Mouse (Mus musculus) forebrain, postnatal 0 days (tissue): ENCODE measurements around the gene Fbxo9. TPM values are rescaled to one million over a fixed set of nuclear protein-coding genes. Genes with fewer than 3 reads are reported as not detected.

Source experiments
- ATAC-seq: fragments of 200-750 bp; cut with Nextera tagmentation; 2 replicates; pipeline ENCODE4 v1.8.0; 2017; ENCODE audit warnings: mild to moderate bottlenecking, moderate library complexity
- DNase-seq: peaks from one replicate; pipeline ENCODE4 v3.0.0-alpha.2; 2015
- H3K27ac ChIP-seq: fragments of 300-500 bp; sonication (generic); 2 replicates; pipeline ENCODE4 v1.5.1; 2014; ENCODE audit warnings: low read depth, mild to moderate bottlenecking, antibody characterized with exemption, low read length, moderate library complexity, mixed read lengths
- H3K27me3 ChIP-seq: fragments of 300-500 bp; sonication (generic); 2 replicates; pipeline ENCODE4 v1.6.1; 2014; ENCODE audit warnings: mild to moderate bottlenecking, low read length, mixed read lengths; ENCODE audit not compliant: insufficient read depth
- H3K36me3 ChIP-seq: fragments of 300-500 bp; sonication (generic); 2 replicates; pipeline ENCODE4 v1.6.1; 2014; ENCODE audit warnings: mild to moderate bottlenecking, moderate library complexity; ENCODE audit not compliant: insufficient read depth
- H3K4me1 ChIP-seq: fragments of 300-500 bp; sonication (generic); 2 replicates; pipeline ENCODE4 v1.6.1; 2014; ENCODE audit warnings: antibody characterized with exemption; ENCODE audit not compliant: insufficient read depth
- H3K4me2 ChIP-seq: fragments of 300-500 bp; sonication (generic); 2 replicates; pipeline ENCODE4 v1.6.1; 2014; ENCODE audit warnings: low read depth, mild to moderate bottlenecking, moderate library complexity
- H3K4me3 ChIP-seq: fragments of 300-500 bp; sonication (generic); 2 replicates; pipeline ENCODE4 v1.5.1; 2014; ENCODE audit warnings: low read depth, low read length, mixed read lengths
- H3K9ac ChIP-seq: fragments of 300-500 bp; sonication (generic); 2 replicates; pipeline ENCODE4 v1.6.1; 2014; ENCODE audit warnings: mild to moderate bottlenecking
- H3K9me3 ChIP-seq: fragments of 300-500 bp; sonication (generic); 2 replicates; pipeline ENCODE4 v1.6.1; 2016; ENCODE audit warnings: low read length
- CTCF ChIP-seq: sonication (generic); IDR thresholded peaks from 2 replicates; pipeline ENCODE4 v1.5.1; 2016; ENCODE audit warnings: antibody characterized with exemption, control low read depth, low read depth
- WGBS: fragments of 180-500 bp; shearing (Covaris S2); extraction: QIAGEN DNeasy Blood & Tissue Kit; methylation state at CpG from one replicate; pipeline ENCODE4 v1.1.7; 2014; 5-methylcytosine and 5-hydroxymethylcytosine counted together
- polyA plus RNA-seq: library from polyadenylated mRNA; unstranded; fragments of >200 nt; fragmentation: Nextera tagmentation; extraction: Ambion mirVana; gene quantifications from 2 replicates; pipeline ENCODE4 v1.2.1, GENCODE M21; 2015
- total RNA-seq: library from RNA; depleted of rRNA; stranded (reverse); fragments of >200 nt; gene quantifications from 2 replicates; pipeline ENCODE4 v1.2.3, GENCODE M21; 2014

Fbxo9 gene
- total and polyA plus RNA-seq, 2 experiments from 2014 or later = 72.6 to 90.3 TPM

- no peak for ATAC-seq
- no peak overlapping the region for H3K4me2 ChIP-seq
Measured at GRCm38 (mm10) chr9:78121985-78122384, 13.1 kb upstream of the Fbxo9 start.

DNA sequence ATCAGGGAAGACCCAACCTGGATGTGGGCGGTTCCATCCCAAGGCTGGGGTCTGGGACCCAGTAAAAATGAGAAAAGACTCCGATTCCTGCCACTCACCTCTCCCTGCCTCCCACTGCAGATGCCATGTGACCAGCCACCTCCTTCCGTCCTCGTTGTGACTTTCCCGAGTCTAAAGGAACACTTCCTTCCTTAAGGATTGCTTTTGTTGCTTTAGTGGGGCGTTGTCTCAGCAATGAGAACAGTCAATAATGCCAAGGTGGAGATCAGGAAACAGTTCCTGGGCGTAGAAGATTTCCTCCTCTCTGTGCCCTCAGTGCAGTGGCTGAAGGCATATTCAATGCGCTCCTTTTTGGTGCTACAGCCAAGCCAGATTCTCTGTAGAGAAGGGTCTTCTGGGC is 12.5 kb upstream of the Fbxo9 start:
- 90% methylated on average over 8 of the region's 8 CpGs for WGBS
- Histone ChIP-seq H3K27ac (no peak overlapping the region), H3K9ac (no peak overlapping the region), H3K4me2 (no peak overlapping the region), H3K36me3 (0 out of 2 replicates have a peak, but pooled peaks cover 7% of the 10 kb centered on the region), H3K27me3 (no peaks in the 10 kb centered on the region), H3K4me1 (peaks cover 4% of the 10 kb centered on the region; the same call in 1 of the 2 replicates), H3K9me3 (no peaks in the 10 kb centered on the region), H3K4me3 (no peak overlapping the region)
- TF ChIP-seq CTCF = no peak
- DNase-seq (no peak), ATAC-seq (no peak)

More at GRCm38 (mm10) chr9:78121985-78122384, 13.1 kb upstream of the Fbxo9 start:
- Histone ChIP-seq H3K4me1 (peaks cover 4% of the 10 kb centered on the region; the same call in 1 of the 2 replicates), H3K9me3 (no peaks in the 10 kb centered on the region), H3K4me3 (no peak overlapping the region), H3K27me3 (no peaks in the 10 kb centered on the region), H3K9ac (no peak overlapping the region), H3K27ac (no peak overlapping the region), H3K36me3 (0 out of 2 replicates have a peak, but pooled peaks cover 7% of the 10 kb centered on the region)
- DNase-seq = no peak
- no peak for TF ChIP-seq CTCF
- WGBS = 76% methylated on average over 6 of the region's 6 CpGs

DNA sequence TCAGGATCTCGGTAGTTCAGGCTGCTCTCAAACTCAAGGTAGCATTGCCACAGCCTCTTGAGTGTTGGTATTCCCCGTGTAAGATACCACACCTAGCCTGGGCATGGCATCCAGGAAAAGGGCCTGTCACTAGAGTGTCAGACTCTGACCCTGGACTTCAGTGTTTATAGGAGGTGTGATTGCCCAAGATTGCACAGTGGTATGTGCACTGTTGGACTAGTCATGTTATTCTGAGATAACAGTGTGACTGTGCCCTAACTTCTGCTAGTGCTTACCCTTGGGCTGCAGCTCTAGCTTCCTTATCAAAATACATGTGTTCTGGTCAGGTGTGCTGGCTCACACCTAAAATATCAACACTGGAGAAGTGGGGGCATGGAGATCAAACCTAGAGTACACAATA is 8.8 kb upstream of the Fbxo9 start:
- no peak overlapping the region for H3K4me2 ChIP-seq
- H3K9me3 ChIP-seq = no peaks in the 10 kb centered on the region

DNA sequence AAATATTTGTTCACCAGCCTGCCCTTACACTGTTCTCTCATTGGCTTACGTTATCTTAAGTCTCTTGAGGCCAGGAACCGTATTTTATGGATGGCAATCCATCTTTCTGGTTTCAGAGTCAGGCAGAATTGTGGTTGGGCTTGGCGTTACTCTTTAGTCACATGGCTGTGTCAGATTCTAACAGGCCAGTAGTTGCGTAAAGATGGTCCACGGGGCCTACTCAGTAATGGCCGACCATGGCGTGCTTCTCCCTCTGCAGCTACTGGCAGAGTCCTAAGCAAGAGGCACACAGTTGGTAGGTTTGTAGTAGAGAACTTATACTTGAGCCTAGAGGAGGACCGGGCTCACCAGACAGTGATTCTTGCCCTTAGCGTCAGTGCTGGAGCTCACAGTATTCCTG is 6.9 kb upstream of the Fbxo9 start:
- Histone ChIP-seq H3K4me1 (peaks cover 15% of the 10 kb centered on the region), H3K27me3 (no peaks in the 10 kb centered on the region), H3K9me3 (no peaks in the 10 kb centered on the region), H3K27ac (no peak overlapping the region), H3K36me3 (0 out of 2 replicates have a peak, but pooled peaks cover 3% of the 10 kb centered on the region), H3K9ac (no peak overlapping the region), H3K4me3 (no peak overlapping the region), H3K4me2 (no peak overlapping the region)
- 95% methylated on average over 9 of the region's 9 CpGs for WGBS
- TF ChIP-seq CTCF = no peak
- DNase-seq = no peak
- no peak for ATAC-seq

More for the DNA sequence above, 8.8 kb upstream of the Fbxo9 start:
- Histone ChIP-seq H3K9ac (no peak overlapping the region), H3K27ac (no peak overlapping the region), H3K27me3 (no peaks in the 10 kb centered on the region), H3K4me3 (no peak overlapping the region), H3K36me3 (0 out of 2 replicates have a peak, but pooled peaks cover 3% of the 10 kb centered on the region), H3K4me1 (peaks cover 15% of the 10 kb centered on the region)
- no peak for TF ChIP-seq CTCF
- no peak for ATAC-seq
- DNase-seq = no peak
- WGBS = 96% methylated on average over 2 of the region's 2 CpGs

DNA sequence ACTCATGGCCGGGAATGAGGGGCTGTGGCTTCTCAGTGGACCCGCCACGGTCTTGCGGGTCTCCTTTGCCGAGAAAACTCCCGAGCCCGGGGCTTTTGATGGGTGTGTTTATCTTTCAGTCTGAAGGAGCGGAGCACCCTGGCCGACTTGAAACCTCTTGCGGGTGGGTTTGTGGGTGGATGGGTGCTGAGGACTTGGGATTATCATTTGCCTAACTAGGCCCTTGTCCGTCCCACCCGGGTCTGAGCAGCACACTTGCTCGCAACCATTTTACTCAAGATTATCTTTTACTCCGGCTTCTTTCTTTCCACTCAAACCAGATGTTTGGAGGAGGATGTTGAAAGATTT is 4.6 kb upstream of the Fbxo9 start:
- DNase-seq (peak; percentile 63), ATAC-seq (peak; percentile 19)
- Histone ChIP-seq H3K4me2 (peak overlapping the region; percentile 72), H3K4me1 (peaks cover 22% of the 10 kb centered on the region), H3K9ac (peak overlapping the region; percentile 99), H3K27me3 (no peaks in the 10 kb centered on the region), H3K4me3 (peak overlapping the region; percentile 87), H3K9me3 (no peaks in the 10 kb centered on the region), H3K27ac (peak overlapping the region; percentile 94), H3K36me3 (no peaks in the 10 kb centered on the region)
- no peak for TF ChIP-seq CTCF
- WGBS = under 1% methylated on average over 14 of the region's 14 CpGs

DNA sequence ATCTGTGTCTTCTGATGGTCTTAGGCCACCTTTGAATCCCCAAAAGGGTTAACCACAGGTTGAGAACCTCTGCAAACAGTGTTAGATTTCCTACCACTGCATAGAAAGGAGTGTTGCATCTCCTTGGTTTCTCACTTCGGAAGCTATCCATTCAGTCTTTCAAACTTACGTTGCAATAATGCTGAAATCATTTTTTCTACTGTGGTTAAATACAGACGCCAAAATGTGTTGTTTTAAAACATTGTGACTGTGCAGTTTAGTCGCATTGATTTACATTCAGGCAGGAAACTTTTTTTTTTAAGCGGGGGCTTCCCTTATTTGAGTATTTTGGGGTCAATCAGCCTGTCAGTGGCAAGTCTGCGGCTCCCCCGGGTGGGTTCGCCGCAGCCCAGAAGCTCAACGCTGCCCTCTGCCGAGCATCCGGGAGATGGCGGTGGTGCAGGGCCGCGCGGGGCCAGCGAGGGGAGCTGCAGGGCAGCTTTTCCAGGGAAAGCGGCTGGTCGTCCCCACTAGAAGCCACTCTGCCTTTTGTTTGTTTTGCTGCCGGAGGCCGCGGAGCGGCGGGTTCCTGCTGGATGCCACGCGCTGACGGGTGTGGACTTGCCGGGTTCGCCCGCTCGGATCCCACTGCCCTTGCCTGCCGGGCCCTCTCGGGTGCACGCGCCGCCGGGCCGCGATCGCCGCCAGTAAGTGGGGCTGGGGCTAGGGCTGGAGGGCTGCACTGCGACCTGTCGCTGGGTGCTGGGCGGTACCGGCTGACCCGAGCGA is 4.1 kb upstream of the Fbxo9 start:
- peak; percentile 84 for ATAC-seq
- peaks cover 22% of the 10 kb centered on the region for H3K4me1 ChIP-seq
- no peaks in the 10 kb centered on the region for H3K9me3 ChIP-seq
- WGBS = 3% methylated on average over 47 of the region's 47 CpGs
- peak overlapping the region; percentile 72 for H3K4me2 ChIP-seq
- H3K27me3 ChIP-seq = no peaks in the 10 kb centered on the region
- peak; percentile 98 for TF ChIP-seq CTCF
- H3K4me3 ChIP-seq = peak overlapping the region; percentile 87
- peak overlapping the region; percentile 94 for H3K27ac ChIP-seq
- H3K36me3 ChIP-seq = no peaks in the 10 kb centered on the region
- peak overlapping the region; percentile 99 for H3K9ac ChIP-seq
- peak; percentile 94 for DNase-seq

GRCm38 (mm10) chr9:78111456-78111855 is 2.6 kb upstream of the Fbxo9 start:
- no peak for TF ChIP-seq CTCF
- ATAC-seq (no peak), DNase-seq (no peak)
- Histone ChIP-seq H3K9ac (no peak overlapping the region), H3K4me2 (no peak overlapping the region), H3K27me3 (no peaks in the 10 kb centered on the region), H3K4me1 (peaks cover 22% of the 10 kb centered on the region), H3K36me3 (no peaks in the 10 kb centered on the region), H3K9me3 (no peaks in the 10 kb centered on the region), H3K27ac (no peak overlapping the region), H3K4me3 (no peak overlapping the region)
- 90% methylated on average over 2 of the region's 2 CpGs for WGBS
